Mouse (Mus musculus): Measurements from ENCODE around the gene Tmem52b. TPM values are rescaled to one million over a fixed set of nuclear protein-coding genes. Genes with fewer than 3 reads are reported as not detected.
"Not testable (repeated sequence)": the region's sequence is repeated elsewhere in the genome, so short reads cannot be mapped to it uniquely, and the experiment has no call there.

The Tmem52b gene
- polyA plus RNA-seq, 2 experiments: not detected

DNA sequence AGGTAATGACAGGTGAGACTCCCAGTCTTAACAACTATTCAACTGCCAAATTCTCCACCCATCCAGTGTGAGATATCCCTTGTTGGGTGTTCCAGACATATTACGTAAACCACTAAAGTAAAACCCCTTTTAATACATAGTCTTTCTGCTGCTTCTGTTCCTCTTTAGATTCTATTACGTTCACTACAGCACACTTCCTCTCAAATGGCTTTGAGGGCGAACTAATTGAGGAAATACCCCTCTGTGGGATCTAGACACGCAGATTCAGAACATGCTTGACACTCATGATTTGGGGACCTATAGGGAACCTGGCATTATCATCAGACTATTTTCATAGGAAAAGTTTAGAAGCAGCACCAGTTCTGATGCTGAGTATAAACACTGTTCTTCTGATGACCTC is 17.4 kb upstream of the Tmem52b start:
- no peak overlapping the region for H3K4me3 ChIP-seq (ENCODE audit: insufficient read depth in 1 of 2, low read depth in 2 of 2, low read length in 2 of 2)

DNA sequence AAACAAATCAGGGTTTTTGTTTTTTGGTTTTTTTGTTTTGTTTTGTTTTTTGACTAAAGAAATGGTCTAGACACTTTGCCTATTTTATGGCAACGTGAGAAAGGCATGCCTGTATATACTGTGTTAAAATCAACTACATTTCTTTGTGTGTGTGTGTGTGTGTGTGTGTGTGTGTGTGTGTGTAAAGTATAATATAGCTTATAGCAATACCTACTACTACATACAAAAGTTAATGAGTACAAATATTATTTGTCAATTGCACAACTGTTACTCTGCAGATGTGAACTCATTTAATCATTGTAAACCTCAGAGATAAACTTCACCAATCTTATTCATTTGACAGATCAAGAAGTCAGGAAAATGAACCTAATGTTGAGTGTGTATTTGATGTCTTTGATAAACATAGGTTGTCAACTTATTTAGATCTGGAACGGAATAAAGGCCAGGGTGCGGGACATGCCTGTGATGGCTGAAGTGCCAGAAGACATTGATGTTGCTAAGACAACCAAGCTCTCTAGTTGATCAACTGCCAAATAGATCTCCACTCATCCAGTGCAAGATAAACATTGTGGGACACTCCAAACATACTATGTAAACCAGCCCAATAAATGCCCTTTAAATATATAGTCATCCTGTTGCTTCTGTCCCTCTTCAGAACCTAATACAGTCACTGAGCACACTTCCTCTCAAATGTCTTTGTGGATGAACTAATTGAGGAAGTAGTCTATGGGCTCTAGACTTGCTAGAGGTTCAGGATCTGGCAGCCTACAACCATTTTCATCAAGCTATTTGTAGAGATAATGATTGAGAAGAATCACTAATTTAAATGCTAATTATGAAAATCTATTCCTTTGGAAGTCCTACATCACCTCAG is 14.8 kb upstream of the Tmem52b start:
- no peak for DNase-seq (ENCODE audit: low read depth in 3 of 3, low spot score in 3 of 3)
- no peak for TF ChIP-seq CTCF (IDR thresholded peaks at IDR 0.05; ENCODE audit: low read depth)
- no peak for TF ChIP-seq EP300 (IDR thresholded peaks at IDR 0.05; ENCODE audit: low read depth)
- H3K27me3 ChIP-seq (ENCODE audit: control insufficient read depth, insufficient read depth, low read length): no peaks in the 10 kb centered on the region
- H3K36me3 ChIP-seq (replicated peaks; ENCODE audit: control insufficient read depth, insufficient read depth, low read depth): no peaks in the 10 kb centered on the region
- ATAC-seq (ENCODE audit: insufficient read depth): no peak
- H3K4me2 ChIP-seq (ENCODE audit: low read depth): no peak overlapping the region
- no peak overlapping the region for H3K27ac ChIP-seq
- no peak overlapping the region for H3K9ac ChIP-seq (replicated peaks)
- H3K4me3 ChIP-seq (ENCODE audit: insufficient read depth in 1 of 2, low read depth in 2 of 2, low read length in 2 of 2): no peak overlapping the region
- no peaks in the 10 kb centered on the region for H3K9me3 ChIP-seq (ENCODE audit: control insufficient read depth, low read length)
- WGBS (ENCODE audit: insufficient replicate concordance): 62% methylated on average over 3 of the region's 3 CpGs
- no peaks in the 10 kb centered on the region for H3K4me1 ChIP-seq (replicated peaks; ENCODE audit: control insufficient read depth in 2 of 2, insufficient read depth in 2 of 2, low read length in 1 of 2)

More for the DNA sequence above, 17.4 kb upstream of the Tmem52b start:
- TF ChIP-seq CTCF (IDR thresholded peaks at IDR 0.05; ENCODE audit: low read depth): no peak
- no peak for TF ChIP-seq EP300 (IDR thresholded peaks at IDR 0.05; ENCODE audit: low read depth)
- Histone ChIP-seq H3K4me1 (replicated peaks; ENCODE audit: control insufficient read depth in 2 of 2, insufficient read depth in 2 of 2, low read length in 1 of 2) (no peaks in the 10 kb centered on the region), H3K4me2 (ENCODE audit: low read depth) (no peak overlapping the region), H3K9me3 (ENCODE audit: control insufficient read depth, low read length) (no peaks in the 10 kb centered on the region), H3K9ac (replicated peaks) (no peak overlapping the region), H3K36me3 (replicated peaks; ENCODE audit: control insufficient read depth, insufficient read depth, low read depth) (no peaks in the 10 kb centered on the region), H3K27ac (no peak overlapping the region), H3K27me3 (ENCODE audit: control insufficient read depth, insufficient read depth, low read length) (no peaks in the 10 kb centered on the region)
- WGBS (ENCODE audit: insufficient replicate concordance): 21% methylated on average over 4 of the region's 4 CpGs
- DNase-seq (ENCODE audit: low read depth in 3 of 3, low spot score in 3 of 3): no peak
- ATAC-seq (ENCODE audit: insufficient read depth): no peak

DNA sequence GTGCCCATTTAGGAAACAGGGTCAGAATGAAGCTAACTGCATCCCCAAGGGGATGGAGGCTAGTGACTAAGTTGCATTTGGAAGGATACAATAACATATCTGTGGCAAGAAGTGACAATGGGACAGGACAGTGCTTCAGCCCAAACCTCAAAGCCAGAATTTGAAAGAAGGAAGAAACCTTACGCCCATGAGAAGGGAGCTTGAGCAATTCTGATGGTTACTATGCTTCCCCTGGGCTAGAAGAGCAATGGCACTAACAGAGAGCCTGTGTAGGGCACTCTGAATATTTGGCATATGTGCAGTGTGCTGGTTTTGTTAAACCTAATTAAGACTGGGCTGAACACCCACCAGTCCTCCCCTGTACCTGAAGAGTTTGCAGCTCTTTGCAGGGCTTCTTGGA is 12.8 kb upstream of the Tmem52b start:
- H3K27ac ChIP-seq; H3K9me3 ChIP-seq (ENCODE audit: control insufficient read depth, low read length); ATAC-seq (ENCODE audit: insufficient read depth); H3K27me3 ChIP-seq (ENCODE audit: control insufficient read depth, insufficient read depth, low read length); H3K4me3 ChIP-seq (ENCODE audit: insufficient read depth in 1 of 2, low read depth in 2 of 2, low read length in 2 of 2); H3K4me1 ChIP-seq (replicated peaks; ENCODE audit: control insufficient read depth in 2 of 2, insufficient read depth in 2 of 2, low read length in 1 of 2); H3K36me3 ChIP-seq (replicated peaks; ENCODE audit: control insufficient read depth, insufficient read depth, low read depth); H3K9ac ChIP-seq (replicated peaks); DNase-seq (ENCODE audit: low read depth in 3 of 3, low spot score in 3 of 3); H3K4me2 ChIP-seq (ENCODE audit: low read depth): not testable (repeated sequence)
- 45% methylated on average over 1 of the region's 1 CpGs for WGBS (ENCODE audit: insufficient replicate concordance)

DNA sequence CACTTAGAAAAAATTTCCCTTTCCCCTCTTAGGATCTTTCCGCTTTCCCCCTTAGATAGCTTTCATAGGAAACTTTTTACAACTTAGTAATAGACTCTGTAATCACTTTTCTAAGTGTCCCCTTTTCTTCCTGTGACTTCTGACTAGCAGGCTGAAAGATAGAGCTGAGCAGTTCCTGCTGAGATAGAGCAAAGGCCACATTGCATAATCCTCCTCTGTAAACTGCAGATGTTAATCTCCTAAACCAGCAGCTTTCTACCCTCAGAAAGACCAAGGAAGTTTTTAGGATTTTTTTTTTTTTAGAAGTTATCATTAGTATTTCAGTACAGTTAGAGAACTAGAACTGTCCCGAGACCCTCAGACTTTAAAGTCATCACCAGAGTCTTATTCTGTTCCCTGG is 8.9 kb upstream of the Tmem52b start:
- Histone ChIP-seq H3K27me3 (ENCODE audit: control insufficient read depth, insufficient read depth, low read length) (no peaks in the 10 kb centered on the region), H3K36me3 (replicated peaks; ENCODE audit: control insufficient read depth, insufficient read depth, low read depth) (no peaks in the 10 kb centered on the region), H3K4me3 (ENCODE audit: insufficient read depth in 1 of 2, low read depth in 2 of 2, low read length in 2 of 2) (no peak overlapping the region), H3K27ac (no peak overlapping the region), H3K4me2 (ENCODE audit: low read depth) (no peak overlapping the region), H3K9me3 (ENCODE audit: control insufficient read depth, low read length) (no peaks in the 10 kb centered on the region), H3K4me1 (replicated peaks; ENCODE audit: control insufficient read depth in 2 of 2, insufficient read depth in 2 of 2, low read length in 1 of 2) (no peaks in the 10 kb centered on the region), H3K9ac (replicated peaks) (no peak overlapping the region)
- no peak for DNase-seq (ENCODE audit: low read depth in 3 of 3, low spot score in 3 of 3)
- TF ChIP-seq EP300 (IDR thresholded peaks at IDR 0.05; ENCODE audit: low read depth) (no peak), CTCF (IDR thresholded peaks at IDR 0.05; ENCODE audit: low read depth) (no peak)
- no peak for ATAC-seq (ENCODE audit: insufficient read depth)
- WGBS (ENCODE audit: insufficient replicate concordance): 57% methylated on average over 2 of the region's 2 CpGs

DNA sequence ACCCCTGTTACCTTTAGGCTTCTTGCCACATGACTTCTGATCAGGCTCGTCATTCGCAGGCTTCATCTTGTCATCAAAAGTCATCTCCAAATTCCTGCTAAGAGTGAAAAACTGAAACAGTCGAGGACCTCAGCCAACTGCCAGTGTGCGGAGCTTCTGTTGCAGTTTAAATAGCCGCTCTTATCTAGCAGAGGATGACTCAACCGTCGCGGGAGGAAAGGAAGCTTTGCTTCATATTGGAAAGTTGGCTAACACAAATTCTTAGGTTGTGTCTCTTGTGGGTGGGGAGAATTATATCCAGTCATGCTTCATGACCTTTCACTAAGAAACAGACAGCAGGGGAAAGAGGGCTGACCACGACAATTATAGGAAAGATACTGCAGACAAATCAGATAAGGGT is 5.3 kb upstream of the Tmem52b start, which contains the start of gene Olr1:
Gene Olr1 (minus strand): TSS at position 142 of the 400 bp plus-strand sequence.
- no peaks in the 10 kb centered on the region for H3K36me3 ChIP-seq (replicated peaks; ENCODE audit: control insufficient read depth, insufficient read depth, low read depth)
- no peak within 1 kb of the TSS for H3K4me3 ChIP-seq (ENCODE audit: insufficient read depth in 1 of 2, low read depth in 2 of 2, low read length in 2 of 2)
- H3K9ac ChIP-seq (replicated peaks): no peak within 1 kb of the TSS
- ATAC-seq (ENCODE audit: insufficient read depth): no peak
- DNase-seq (ENCODE audit: low read depth in 3 of 3, low spot score in 3 of 3): peak in 1 of 3 experiments; percentile 10
- H3K9me3 ChIP-seq (ENCODE audit: control insufficient read depth, low read length): no peaks in the 10 kb centered on the region
- H3K27me3 ChIP-seq (ENCODE audit: control insufficient read depth, insufficient read depth, low read length): no peaks in the 10 kb centered on the region
- no peak within 1 kb of the TSS for H3K4me2 ChIP-seq (ENCODE audit: low read depth)
- 30% methylated on average over 9 of the region's 9 CpGs for WGBS (ENCODE audit: insufficient replicate concordance)
- no peak for TF ChIP-seq CTCF (IDR thresholded peaks at IDR 0.05; ENCODE audit: low read depth)
- no peak for TF ChIP-seq EP300 (IDR thresholded peaks at IDR 0.05; ENCODE audit: low read depth)
- H3K4me1 ChIP-seq (replicated peaks; ENCODE audit: control insufficient read depth in 2 of 2, insufficient read depth in 2 of 2, low read length in 1 of 2): no peaks in the 10 kb centered on the region; a peak in 1 of 4 replicates
- H3K27ac ChIP-seq: no peak within 1 kb of the TSS

Data from liver, embryonic 14.5 days (tissue).